Mouse (Mus musculus): ENCODE results near the gene Traf1.

Gene Traf1

DNA sequence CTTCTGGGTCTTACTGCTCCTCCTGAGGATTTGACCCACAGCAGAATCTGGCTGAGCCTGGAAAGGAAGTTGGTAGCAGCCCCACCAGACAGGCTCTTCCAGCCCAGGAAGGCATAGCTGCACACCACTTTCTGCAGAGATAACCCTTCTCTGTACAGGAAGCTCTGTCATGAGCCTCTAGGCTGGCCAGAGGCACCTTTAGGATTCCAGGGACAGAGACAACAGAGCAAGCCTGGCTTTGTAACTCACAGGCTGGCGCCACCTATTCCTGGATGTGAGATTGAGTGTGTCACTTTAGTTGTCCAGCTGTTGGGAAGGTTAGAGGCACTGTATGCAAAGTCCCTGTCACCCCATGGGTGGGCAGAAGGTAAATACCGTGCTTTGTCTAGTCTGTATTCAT lies 46.5 kb downstream of the Traf1 start:
- ChIA-PET POLR2A (interaction anchor here in 3 of 4 experiments (0.7 to 4.5 kb wide), 19 partner anchors 8 to 146 kb away, joined by 3 to 69 read pairs (median 4); partner anchors contain the start of genes Cutal (in 1 of the 3) and Hspa5 (in 1 of the 3)), CTCF (interaction anchor here in 1 of 4 experiments (0.6 kb wide), 1 partner anchor 1065 kb away, joined by 3 read pairs; no protein-coding TSS in a partner anchor)

DNA sequence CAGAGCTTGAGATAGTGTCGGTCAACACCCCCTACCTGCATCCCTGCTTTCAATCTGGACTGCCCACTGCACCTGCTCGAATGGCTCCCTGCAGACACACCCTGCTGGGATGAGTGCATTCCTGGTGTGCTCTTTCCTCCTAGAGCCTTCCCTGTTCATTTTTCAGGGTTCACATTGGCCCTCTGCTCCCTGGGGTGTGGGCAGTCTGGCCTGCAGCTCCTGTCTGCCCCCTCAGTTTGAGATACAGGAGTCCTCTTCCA lies 46.8 kb downstream of the Traf1 start:
- ChIA-PET POLR2A (interaction anchor here in 3 of 4 experiments (0.7 to 4.5 kb wide), 22 partner anchors 8 to 143 kb away, joined by 3 to 69 read pairs (median 4); partner anchors contain the start of genes Cutal (in 1 of the 3), Hspa5 (in 1 of the 3) and Traf1 (in 1 of the 3)), CTCF (interaction anchor here in 2 of 4 experiments (0.6 to 1.3 kb wide), 2 partner anchors 10 to 1064 kb away, joined by 3 to 5 read pairs; no protein-coding TSS in a partner anchor)

DNA sequence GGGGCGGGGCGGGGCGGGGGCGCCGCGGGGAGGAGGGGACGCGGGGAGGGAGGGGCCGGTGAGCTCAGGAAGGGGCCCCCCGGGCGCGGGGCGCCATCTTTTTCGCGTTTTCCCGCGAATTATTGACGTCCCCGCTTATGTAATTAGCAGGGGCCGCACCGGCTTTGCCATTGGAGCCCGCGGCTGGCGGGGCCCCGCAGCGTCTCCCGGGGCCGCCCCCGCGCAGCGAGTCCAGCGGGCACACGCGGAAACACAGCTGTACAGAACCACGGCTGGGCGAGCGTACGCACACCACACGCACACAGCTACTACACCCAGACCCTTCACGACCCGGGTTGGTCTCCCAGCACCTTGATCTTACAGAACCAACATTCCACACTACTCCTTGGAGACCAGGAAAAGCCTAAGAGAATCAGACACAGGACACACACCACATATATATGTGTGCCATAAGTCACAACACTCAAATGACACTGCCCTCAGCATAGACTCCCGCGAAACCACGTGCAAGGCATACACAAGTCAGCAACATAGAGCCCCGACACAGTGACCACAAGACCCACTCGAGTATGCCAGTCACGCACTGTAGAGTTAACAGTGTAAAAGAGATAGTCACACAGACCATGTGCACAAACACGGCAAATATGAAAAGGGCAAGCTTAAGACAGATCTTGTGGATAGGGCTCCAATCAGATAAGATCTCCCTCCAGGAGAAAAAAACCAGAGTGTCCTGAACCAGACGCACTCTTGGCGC lies 47.3 kb downstream of the Traf1 start:
- POLR2A ChIA-PET: interaction anchor here in 3 of 4 experiments (0.8 to 4.5 kb wide), 25 partner anchors 8 to 154 kb away, joined by 3 to 69 read pairs (median 4); partner anchors contain the start of genes Cutal (in 1 of the 3), Hspa5 (in 1 of the 3), Rabepk (in 1 of the 3) and Traf1 (in 1 of the 3)
- CTCF ChIA-PET: interaction anchor here in 2 of 4 experiments (0.6 to 1.3 kb wide), 3 partner anchors 9 to 1064 kb away, joined by 3 to 5 read pairs (median 3); no protein-coding TSS in a partner anchor

DNA sequence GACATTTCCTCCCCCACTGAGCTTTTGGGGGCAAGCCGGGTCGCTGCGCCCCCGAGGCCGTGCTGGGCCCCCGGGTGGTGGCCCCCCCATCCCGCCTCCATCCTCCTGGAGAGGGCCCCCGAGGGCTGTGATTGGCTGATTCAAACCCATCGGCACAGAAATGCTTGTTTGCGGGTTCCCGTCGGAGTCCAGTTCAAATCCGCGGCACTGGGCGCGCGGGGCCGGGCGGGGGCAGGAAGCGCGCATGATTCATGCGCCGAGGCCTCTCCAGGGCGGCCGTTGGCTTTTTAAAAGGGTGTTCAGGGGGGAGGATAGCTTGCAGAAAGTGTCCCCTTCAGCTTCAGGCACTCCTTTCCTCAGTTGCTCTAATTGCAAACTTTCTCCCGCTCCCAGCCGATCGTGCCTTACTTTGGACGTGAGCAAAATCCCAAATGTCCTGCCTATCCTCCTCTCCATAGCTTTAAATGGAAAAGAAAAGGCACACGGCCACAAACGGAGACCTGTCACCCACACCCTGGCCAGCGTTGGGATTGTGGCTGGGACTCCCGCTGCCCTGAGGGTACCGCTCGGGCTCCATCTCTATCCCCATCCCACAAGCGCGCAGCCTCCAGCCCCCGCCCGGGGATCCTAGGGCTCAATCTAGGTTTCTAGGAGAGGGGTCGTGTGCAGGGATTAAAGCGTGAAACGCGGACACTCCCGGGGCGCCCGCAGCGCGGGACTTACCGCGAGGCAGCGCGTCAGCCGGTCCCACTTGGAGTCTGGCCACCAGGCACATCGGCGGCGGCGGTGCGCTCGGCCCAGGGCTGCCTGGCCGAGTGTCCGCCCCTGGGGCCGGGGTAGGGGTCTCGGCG lies 48.1 kb downstream of the Traf1 start, which contains the start of gene Phf19:
TSS of gene Phf19 (minus strand) at position 809 of the 851 bp plus-strand sequence.
- ChIA-PET CTCF (interaction anchor here in 2 of 4 experiments (0.6 to 1.3 kb wide), 6 partner anchors 8 to 1278 kb away, joined by 3 to 5 read pairs (median 3); no protein-coding TSS in a partner anchor), POLR2A (interaction anchor here in 2 of 4 experiments (0.6 to 4.5 kb wide), 27 partner anchors 8 to 155 kb away, joined by 3 to 69 read pairs (median 4); partner anchors contain the start of genes Fbxw2 (in 1 of the 2), Hspa5 (in 1 of the 2), Rabepk (in 1 of the 2) and Traf1 (in 1 of the 2))

DNA sequence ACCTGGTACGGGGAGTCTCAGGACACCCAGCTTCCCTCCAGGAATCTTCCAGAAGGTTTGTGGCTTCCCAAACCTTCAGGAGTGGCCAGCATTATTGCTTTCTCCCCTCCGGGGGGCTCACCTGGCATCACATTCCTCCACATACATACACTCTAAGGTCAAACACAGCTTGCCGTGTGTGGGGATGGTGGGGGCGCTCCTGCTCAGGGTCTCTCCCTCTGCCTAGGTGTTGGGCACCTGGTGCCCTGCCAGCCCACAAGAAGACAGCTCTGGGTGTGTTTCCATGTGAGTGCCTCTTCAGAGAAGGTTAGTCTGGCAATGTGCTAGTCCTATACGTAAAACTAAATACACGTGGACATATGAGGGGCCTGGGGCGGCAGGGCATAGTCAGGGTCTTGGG lies 49.0 kb downstream of the Traf1 start:
- ChIA-PET POLR2A (interaction anchor here in 3 of 4 experiments (0.7 to 4.5 kb wide), 16 partner anchors 9 to 141 kb away, joined by 3 to 69 read pairs (median 4); partner anchors contain the start of genes Cutal (in 1 of the 3), Fbxw2 (in 1 of the 3) and Hspa5 (in 1 of the 3)), CTCF (interaction anchor here in 2 of 4 experiments (1.0 to 1.2 kb wide), 3 partner anchors 15 to 56 kb away, joined by 3 to 4 read pairs (median 3); no protein-coding TSS in a partner anchor)

DNA sequence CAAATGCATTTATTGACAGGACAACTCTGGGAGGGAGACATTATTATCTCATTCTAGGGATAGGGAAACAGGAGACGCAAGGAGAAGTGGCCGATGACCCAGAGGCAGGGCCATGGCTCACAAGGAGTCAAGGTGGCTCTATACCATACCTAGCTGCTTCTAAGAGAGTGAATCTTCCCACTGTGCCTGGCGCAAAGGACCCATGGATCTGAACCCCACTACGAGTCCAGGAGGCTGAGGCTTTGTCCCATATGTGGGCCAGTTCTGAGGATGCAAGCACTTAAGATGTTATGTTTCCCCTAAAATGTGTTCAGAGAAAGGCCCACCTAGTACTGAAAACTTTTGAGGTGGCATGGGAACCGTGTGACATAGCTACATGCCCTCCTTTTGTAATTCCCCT lies 49.7 kb downstream of the Traf1 start:
- POLR2A ChIA-PET: interaction anchor here in 2 of 4 experiments (1.0 to 4.5 kb wide), 8 partner anchors 8 to 62 kb away, joined by 3 to 69 read pairs (median 10); partner anchors contain the start of gene Cutal (in 1 of the 2)
- CTCF ChIA-PET: no interaction called here

DNA sequence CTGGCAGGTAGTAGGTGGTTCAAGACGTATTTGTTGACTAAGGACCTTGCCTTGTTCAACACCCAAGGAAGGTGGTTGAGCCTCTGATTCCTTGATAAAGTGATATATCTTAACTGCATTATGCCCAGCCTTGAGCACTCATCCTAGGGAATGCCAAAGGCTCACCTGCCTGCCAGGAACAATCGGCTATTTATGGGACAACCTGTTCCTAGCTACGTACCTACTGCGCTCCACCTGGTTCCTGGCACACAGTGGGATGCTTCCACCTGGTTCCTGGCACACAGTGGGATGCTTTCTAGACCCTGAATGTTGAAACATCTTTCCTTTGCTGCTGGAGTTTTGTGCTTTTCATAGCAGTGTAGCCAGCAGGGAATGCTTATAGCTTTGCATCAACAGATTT lies 51.9 kb downstream of the Traf1 start:
- POLR2A ChIA-PET: interaction anchor here in 2 of 4 experiments (0.5 to 1.2 kb wide), 2 partner anchors 10 to 204 kb away, joined by 3 read pairs; no protein-coding TSS in a partner anchor
- CTCF ChIA-PET: no interaction called here

DNA sequence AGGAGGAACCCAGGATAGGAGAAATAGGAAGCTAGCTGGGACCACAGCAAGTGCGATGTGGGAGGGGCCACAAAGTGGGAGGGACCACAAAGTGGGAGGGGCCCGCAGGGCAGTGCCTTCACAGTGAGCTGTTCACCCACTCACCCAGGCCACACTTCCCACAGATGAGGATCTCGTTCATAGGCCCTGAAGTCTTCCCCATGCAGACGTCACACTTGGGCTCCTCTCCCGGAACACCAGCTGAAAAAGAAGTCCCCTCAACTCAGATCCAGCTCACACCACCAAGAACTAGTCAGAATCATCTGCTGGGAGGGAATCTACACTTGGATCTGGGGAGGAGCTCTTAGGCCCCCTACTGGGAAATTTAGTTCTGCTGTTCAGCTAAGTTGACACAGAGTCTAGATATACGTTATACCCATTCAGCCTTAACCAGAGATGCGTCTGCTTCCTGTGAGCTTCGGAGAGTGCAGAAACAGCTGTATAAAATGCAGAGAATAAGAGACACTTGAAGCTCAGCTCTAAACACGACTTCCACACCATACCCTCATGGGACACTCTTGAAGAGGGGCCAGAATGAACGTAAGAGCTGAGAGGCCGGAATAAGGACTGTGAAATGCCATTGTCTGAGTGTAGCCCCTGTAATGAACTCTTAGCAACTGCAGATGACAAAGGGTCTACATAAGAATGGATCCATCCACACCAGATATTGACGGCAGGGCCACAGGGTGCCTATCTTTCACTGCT lies 54.5 kb downstream of the Traf1 start:
- CTCF ChIA-PET: interaction anchor here in 3 of 4 experiments (0.5 to 2.5 kb wide), 8 partner anchors 9 to 431 kb away, joined by 3 to 9 read pairs (median 4); partner anchors contain the start of gene Cntrl (in 1 of the 3)
- POLR2A ChIA-PET: interaction anchor here (0.6 to 2.6 kb wide), 35 partner anchors 8 to 793 kb away, joined by 3 to 15 read pairs (median 4); partner anchors contain the start of genes Hspa5 (in 2 of the 4) and Traf1 (in 1 of the 4)

DNA sequence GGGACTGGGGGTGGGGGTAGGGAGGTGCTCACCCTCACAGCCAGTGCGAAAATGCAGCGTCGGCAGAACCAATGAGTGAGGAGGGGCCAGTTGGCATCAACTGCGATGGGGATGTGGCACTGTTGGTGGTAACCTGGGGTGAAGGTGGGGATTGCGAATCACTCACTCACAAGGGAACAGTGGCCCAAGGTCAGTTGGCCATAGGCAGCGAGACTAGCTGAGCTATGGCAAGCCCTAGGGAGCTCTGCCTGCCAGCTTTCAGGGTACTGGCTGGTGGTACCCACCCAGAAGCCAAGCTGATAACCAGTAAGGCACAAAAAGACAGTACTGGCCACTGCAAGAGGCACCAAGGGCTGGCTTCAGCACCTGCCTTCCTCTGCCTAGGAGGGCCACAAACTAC lies 55.1 kb downstream of the Traf1 start:
- POLR2A ChIA-PET: interaction anchor here in 3 of 4 experiments (0.7 to 2.6 kb wide), 29 partner anchors 9 to 794 kb away, joined by 3 to 15 read pairs (median 4); partner anchors contain the start of genes Hspa5 (in 2 of the 3) and Traf1 (in 1 of the 3)

DNA sequence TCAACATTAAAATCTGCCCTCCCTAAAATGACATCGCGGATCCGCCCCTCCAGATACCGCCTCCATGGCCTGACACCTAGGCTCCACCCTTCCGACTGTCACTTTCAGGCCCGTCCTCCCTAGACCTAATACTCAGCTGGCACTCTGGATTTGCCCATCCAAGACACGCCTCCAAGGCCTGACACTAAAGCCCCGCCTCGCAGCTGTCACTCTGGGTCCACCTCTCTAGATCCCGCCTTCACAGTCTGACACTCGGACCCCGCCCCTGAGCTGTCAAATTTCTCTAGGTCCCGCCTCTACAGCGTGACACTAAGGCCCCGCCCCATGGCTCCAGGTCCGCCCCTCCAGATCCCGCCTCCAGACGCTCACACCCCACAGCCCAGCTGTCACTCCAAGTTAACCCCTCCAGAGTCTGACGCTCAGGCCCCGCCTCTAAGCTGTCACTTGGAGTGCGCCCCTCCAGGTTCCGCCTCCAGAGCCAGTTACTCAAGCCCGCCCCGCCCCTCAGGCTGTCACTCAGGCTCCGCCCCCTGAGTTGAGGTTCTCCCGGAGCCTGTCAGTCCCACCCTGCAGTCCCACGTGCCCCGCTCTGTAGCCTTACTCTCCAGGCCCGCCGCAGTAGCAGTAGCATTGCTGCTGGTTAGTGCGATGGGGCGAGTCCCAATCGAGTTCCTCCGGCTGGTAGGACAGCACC lies 56.6 kb downstream of the Traf1 start:
- ChIA-PET CTCF (interaction anchor here in 2 of 4 experiments (0.5 to 1.9 kb wide), 7 partner anchors 9 to 302 kb away, joined by 3 to 5 read pairs (median 3); partner anchors contain the start of gene Phf19 (in 1 of the 2)), POLR2A (interaction anchor here in 3 of 4 experiments (0.6 to 6.9 kb wide), 68 partner anchors 9 to 1774 kb away, joined by 3 to 40 read pairs (median 4); partner anchors contain the start of genes Hspa5 (in 3 of the 3), Cntrl (in 2 of the 3), Phf19 (in 2 of the 3) and Rabepk (in 2 of the 3))

More for the DNA sequence above, 55.1 kb downstream of the Traf1 start:
- CTCF ChIA-PET: interaction anchor here in 3 of 4 experiments (0.5 to 2.5 kb wide), 8 partner anchors 9 to 432 kb away, joined by 3 to 9 read pairs (median 4); partner anchors contain the start of gene Cntrl (in 1 of the 3)

DNA sequence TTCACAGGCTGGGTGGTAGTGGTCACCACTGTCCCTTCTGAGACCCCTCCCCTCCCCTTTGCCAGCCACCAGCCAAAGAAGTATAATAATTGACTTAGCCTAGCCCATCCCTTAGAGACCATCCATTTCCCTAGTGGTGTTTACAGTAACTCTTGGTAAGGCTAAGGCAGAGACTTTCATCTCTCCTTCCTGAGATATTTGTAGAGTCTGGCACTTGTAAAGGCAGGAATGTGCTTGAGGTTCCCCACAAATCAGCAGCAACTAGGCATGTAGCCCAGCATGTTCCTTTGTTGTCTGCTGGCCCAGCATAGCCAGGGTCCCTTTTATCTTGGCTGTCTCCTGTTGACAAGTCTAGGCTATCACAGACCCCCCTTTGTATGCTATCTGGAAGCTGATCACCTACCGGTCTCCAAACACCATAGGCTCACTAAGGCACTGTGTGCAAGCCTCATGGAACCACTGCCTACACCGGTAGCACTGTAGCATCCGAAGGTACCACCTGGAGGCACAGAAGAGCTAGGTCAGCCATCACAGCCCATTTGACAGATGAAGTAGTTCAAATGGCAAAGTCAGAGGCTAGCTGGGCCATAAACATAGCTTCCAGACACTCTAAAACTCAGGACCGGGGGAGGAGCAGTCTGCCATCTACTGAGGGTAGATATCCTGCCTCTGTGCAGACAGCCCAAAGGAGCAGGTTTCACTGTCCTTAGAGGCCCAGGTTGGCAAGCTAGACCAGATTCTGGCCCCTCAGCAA lies 57.7 kb downstream of the Traf1 start:
- POLR2A ChIA-PET: interaction anchor here in 3 of 4 experiments (0.8 to 6.9 kb wide), 21 partner anchors 9 to 1773 kb away, joined by 3 to 40 read pairs (median 5); partner anchors contain the start of genes Hspa5 (in 2 of the 3), Cntrl (in 1 of the 3), Fbxw2 (in 1 of the 3) and Garnl3 (in 1 of the 3)
- CTCF ChIA-PET: interaction anchor here in 1 of 4 experiments (1.9 kb wide), 1 partner anchor 259 kb away, joined by 5 read pairs; no protein-coding TSS in a partner anchor

DNA sequence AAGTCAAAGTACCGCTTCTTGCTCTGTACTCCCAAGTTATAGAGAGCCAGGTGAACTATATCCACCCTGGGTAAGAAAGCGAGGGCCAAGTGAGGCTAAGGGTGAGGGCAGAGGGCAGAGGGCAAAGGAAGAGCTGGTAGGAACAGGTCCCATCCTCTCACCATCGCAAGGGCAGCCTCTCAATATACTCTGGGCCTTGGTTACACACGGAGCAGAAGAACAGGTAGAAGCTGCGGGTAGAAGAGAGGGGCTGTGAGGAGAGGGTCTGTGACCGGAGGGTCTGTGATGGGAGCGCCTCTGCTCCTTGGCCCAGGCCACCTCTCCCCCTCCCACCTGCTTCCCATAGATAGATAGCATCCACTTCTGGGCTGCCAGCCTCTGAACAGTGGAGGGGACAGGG lies 58.4 kb downstream of the Traf1 start:
- POLR2A ChIA-PET: interaction anchor here in 2 of 4 experiments (2.1 to 6.9 kb wide), 5 partner anchors 10 to 132 kb away, joined by 7 to 40 read pairs (median 24); partner anchors contain the start of genes Fbxw2 (in 1 of the 2), Hspa5 (in 1 of the 2) and Phf19 (in 1 of the 2)
- CTCF ChIA-PET: no interaction called here

DNA sequence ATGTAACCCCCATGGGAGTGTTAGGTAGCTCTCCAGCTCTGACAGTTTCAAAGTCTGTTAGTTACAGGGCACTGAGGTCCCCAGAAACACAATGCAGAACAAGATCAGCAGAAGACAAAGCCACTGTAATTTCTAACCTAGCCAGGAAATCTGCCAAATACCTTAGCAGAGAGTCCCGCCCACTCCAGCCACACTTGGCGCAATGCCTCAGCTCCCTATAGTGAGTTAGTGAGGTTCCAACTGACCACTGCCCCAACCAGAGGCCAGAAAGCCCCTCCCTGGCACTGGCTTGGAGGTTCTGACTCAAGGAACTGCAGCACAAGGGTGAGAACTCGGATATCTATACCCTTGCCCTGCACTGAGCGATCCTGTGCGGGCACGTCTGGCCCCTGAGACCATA lies 58.8 kb downstream of the Traf1 start:
- ChIA-PET CTCF (no interaction called here), POLR2A (interaction anchor here in 2 of 4 experiments (2.1 to 6.9 kb wide), 4 partner anchors 11 to 76 kb away, joined by 7 to 40 read pairs (median 22); partner anchors contain the start of genes Fbxw2 (in 1 of the 2) and Phf19 (in 1 of the 2))

DNA sequence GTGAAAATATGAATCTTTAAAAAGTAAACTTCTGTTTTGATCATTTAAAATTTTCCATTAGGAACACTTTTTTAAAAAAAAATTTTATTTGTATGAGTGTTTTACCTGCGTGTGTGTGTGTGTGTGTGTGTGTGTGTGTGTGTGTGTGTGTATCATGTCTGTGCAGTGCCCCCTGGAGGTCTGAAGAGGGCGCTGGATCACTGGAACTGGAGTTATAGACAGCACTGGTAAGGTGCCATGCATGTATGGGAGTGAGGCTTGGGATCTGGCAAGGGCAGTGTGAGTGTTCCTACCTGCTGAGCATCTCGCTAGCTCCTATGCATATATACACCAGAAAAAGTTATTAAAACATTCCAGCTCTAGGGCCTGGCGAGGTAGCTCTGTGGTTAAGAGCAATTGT lies 59.8 kb downstream of the Traf1 start:
- ChIA-PET CTCF (interaction anchor here in 1 of 4 experiments (0.5 kb wide), 1 partner anchor 75 kb away, joined by 3 read pairs; no protein-coding TSS in a partner anchor), POLR2A (interaction anchor here in 2 of 4 experiments (0.7 to 6.9 kb wide), 2 partner anchors 32 to 130 kb away, joined by 3 to 40 read pairs; partner anchors contain the start of gene Hspa5 (in 1 of the 2))

DNA sequence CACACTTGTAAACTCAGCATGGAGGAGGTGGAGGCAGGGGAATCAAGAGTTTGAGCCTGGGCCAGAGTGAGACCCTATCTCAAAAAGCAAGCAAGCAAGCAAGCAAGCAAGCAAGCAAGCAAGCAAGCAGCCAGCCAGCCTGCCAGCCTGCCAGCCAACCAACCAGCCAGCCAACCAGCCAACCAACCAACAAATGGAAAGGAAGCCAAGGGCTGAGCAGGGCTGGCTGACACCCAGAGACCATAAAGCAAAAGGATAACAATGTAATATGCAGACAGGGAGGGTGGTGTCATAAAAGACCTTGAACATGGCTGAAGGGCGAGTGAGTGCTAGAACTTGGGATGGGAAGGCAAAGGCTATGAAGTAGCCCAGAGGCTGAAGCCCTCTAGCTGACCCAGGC lies 61.2 kb downstream of the Traf1 start:
- CTCF ChIA-PET: no interaction called here
- POLR2A ChIA-PET: interaction anchor here in 2 of 4 experiments (1.1 to 6.9 kb wide), 2 partner anchors 30 to 31 kb away, joined by 3 to 40 read pairs; no protein-coding TSS in a partner anchor

Data from embryonic stem cell, embryonic (primary cell).